ENCODE assay signal across 13 mouse cellular contexts in genomic region chr4:54021861-54022385, GRCm38 (mm10).
DNase-seq lines count a peak whose midpoint lies in the region; ATAC-seq lines count a peak whose summit lies in the region.
"Had no signal": no experiment of that assay in that cellular context is flagged by ENCODE, and none has a peak within 500 bp of the region (broad histone marks: within the 10 kb centered on the region; RNA-seq: fewer than 3 reads in every experiment).

No protein-coding gene starts in this region.

- peak overlapping the region; percentile 24; the same call in 1 of the 2 replicates for H3K4me2 ChIP-seq in forebrain, embryonic 12.5 days

- no peaks in the 10 kb centered on the region for H3K36me3 ChIP-seq in forebrain, embryonic 12.5 days (replicated peaks)
- no peaks in the 10 kb centered on the region for H3K36me3 ChIP-seq in midbrain, embryonic 10.5 days

- no peaks in the 10 kb centered on the region for H3K9me3 ChIP-seq in forebrain, embryonic 12.5 days
- H3K9me3 ChIP-seq in midbrain, embryonic 10.5 days (replicated peaks), result no peaks in the 10 kb centered on the region

- 0 out of 2 replicates have a peak overlapping the region, but pooled peaks have one; percentile 26 for H3K9ac ChIP-seq in forebrain, embryonic 12.5 days

- H3K4me1 ChIP-seq in forebrain, embryonic 12.5 days, result peaks cover 20% of the 10 kb centered on the region
- peaks cover 44% of the 10 kb centered on the region for H3K4me1 ChIP-seq in midbrain, embryonic 10.5 days

- H3K4me3 ChIP-seq in forebrain, embryonic 12.5 days (replicated peaks), result no peak overlapping the region
- peak overlapping the region; percentile 30 for H3K4me3 ChIP-seq in midbrain, embryonic 10.5 days
- H3K4me3 ChIP-seq: erythroblast, embryonic 14.5 days had no signal

- H3K27me3 ChIP-seq in forebrain, embryonic 12.5 days, result no peaks in the 10 kb centered on the region
- no peaks in the 10 kb centered on the region for H3K27me3 ChIP-seq in midbrain, embryonic 10.5 days (ENCODE audit: low read depth, poor library complexity, severe bottlenecking)

- ATAC-seq in frontal cortex, adult (ENCODE audit: low TSS enrichment), result peak; percentile 90
- peak; percentile 47; the same call in 1 of the 2 replicates for ATAC-seq in forebrain, embryonic 12.5 days (ENCODE audit: low FRiP score)

- no peak for DNase-seq in frontal cortex, postnatal 10 days (ENCODE audit: low spot score in 2 of 2)
- peak; percentile 37 for DNase-seq in 3T3-L1 (ENCODE audit: low read depth, low spot score)
- DNase-seq in midbrain, embryonic 10.5 days (ENCODE audit: low spot score), result no peak
- no peak for DNase-seq in spleen, postnatal 10 days (ENCODE audit: low spot score in 2 of 2)
- no peak for DNase-seq in adrenal gland, postnatal 14 days
- no peak for DNase-seq in embryo, embryonic 9.5 days (ENCODE audit: extremely low spot score)
- DNase-seq: cerebellum, adult 11-12 months; heart, adult 11 months; lung, postnatal 14 days; spleen, adult 18-20 months had no signal

- H3K27ac ChIP-seq in forebrain, embryonic 12.5 days, result peak overlapping the region; percentile 71
- H3K27ac ChIP-seq in midbrain, embryonic 10.5 days (replicated peaks), result peak overlapping the region; percentile 91

- WGBS in forebrain, embryonic 12.5 days, result 19% methylated on average over 6 of the region's 6 CpGs
- 34% methylated on average over 6 of the region's 6 CpGs for WGBS in midbrain, embryonic 10.5 days
